Mouse (Mus musculus) v-Abl transformed pro-B cells (cell line): ENCODE data around the gene Cited4.

ENCODE experiments used
- in situ Hi-C, 2 experiments: fragments of 400-800 bp; cut with MboI; formaldehyde crosslinking; loops; one replicate each; pipeline ENCODE4 v1.15.1; 2025; ENCODE audit not compliant: unreplicated experiment in 2 of 2

Gene Cited4

DNA sequence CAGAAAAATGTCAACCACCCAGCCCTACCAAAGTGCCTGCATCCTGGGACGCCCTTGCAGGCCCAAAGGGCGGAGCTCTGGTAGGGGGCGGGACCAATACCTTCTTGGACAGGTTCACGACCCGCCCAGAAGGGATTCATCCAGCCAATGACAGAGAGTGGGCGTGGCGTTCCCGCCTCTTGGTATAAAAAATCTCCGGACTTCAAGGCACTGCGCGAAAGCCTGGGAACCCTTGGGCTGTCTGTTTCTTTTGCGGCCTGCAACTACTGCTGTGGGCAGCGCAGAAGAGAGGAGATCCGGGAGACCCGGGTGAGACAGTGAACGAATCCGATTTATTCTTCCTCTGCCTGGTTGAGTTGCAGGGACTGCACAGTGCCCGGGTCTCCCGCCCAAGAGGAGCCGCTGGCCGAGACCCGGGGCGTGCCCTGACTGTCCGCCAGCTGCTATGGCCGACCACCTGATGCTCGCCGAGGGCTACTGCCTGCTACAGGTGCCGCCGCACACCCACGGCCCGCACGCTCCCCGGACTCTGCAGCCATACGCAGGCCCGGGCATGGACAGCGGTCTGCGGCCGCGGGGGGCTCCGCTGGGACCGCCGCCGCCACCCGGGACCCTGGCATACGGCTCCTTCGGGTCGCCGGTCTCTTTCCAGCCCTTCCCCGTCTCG, at the start of gene Cited4:
TSS of gene Cited4 (plus strand) at position 215 of the 667 bp plus-strand sequence.
- in situ Hi-C loops: no loop called here

DNA sequence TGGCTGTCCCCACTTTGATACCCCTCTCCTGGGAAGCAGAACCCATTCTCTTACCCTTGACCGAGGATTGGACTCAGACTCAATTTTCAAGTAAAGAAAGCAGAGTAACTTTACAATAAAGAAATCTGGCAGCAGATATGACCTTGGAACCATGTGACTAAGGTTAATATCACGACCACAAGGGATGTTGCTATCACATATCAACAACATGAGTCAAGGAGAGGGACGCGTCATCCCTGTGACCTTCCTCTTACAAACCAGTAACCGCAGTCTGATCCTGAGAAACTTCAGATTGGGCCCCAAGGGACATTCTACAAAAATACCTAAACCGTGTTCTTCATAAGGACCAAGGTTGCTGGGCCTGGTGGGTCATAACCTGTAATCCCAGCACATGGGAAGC, 38.6 kb upstream of the Cited4 start:
- in situ Hi-C loops: loop anchor here in 1 of 2 experiments (25.0 kb wide), 1 partner anchor 1410 kb away; no protein-coding TSS in a partner anchor

- in situ Hi-C loops: loop anchor here in 1 of 2 experiments (25.0 kb wide), 1 partner anchor 1407 kb away; no protein-coding TSS in a partner anchor
Observed at GRCm38 (mm10) chr4:120630218-120630931, 36.0 kb upstream of the Cited4 start.

- in situ Hi-C loops: loop anchor here in 1 of 2 experiments (25.0 kb wide), 1 partner anchor 1405 kb away; no protein-coding TSS in a partner anchor
Observed at GRCm38 (mm10) chr4:120631828-120632227, 34.5 kb upstream of the Cited4 start.

DNA sequence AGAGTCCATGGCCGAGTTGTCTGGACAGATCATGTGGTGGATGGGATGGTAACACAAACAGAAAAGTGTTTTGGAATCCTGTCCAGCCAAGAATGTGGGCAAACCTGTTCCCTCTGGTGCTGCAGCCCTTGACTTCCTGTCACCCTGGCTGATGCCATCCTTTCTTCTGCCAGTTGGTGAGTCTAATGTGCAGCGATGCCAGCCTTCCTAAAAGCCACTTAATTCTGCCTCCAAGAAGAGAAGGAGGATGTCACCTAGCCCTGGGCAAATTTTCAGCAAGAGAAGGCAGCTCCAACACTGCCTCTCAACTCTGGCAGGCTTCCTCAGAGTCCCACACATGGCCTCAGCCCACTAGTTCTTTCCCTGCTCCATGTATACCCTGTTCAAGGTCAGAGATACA, 31.0 kb upstream of the Cited4 start:
- in situ Hi-C loops: loop anchor here in 1 of 2 experiments (25.0 kb wide), 1 partner anchor 1402 kb away; no protein-coding TSS in a partner anchor

DNA sequence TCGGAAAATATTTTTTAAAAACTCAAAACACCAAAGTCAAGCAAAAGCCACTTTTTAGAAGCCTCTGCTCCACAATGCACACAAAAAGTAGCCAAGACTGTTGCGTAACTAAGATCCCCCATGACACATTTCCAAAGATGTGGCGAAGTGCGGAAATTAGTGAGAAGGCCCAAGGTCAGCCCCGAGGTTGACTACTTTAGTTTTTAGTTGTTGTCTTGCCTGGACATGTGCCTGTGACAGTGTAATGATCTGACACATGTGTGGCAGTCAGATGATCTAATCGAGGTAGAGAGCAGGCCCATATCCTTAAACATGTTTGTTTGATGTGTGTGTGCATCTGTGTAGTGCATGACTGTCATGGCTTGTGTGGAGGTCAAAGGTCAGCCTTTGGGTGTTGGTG, 24.4 kb upstream of the Cited4 start:
- in situ Hi-C loops: loop anchor here in 1 of 2 experiments (25.0 kb wide), 1 partner anchor 1395 kb away; no protein-coding TSS in a partner anchor

DNA sequence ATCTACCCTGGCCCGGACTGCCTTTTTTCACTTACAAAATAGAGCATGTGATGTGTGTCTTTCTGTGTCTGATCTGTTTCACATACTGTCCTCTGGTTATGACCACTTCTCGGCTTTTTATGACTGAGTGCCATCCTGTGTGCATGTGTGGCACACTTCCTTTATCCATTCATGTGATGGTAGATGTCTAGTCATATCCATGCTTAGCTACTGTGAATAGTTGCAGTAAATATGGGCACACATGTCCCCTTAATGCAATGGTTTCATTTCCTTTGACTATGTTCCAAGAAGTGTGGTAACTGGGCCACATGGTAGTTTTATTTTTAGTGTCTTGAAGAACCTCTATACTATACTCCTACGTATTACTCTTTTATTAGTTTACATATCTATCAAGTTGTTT, 22.5 kb upstream of the Cited4 start:
- in situ Hi-C loops: loop anchor here in 1 of 2 experiments (25.0 kb wide), 1 partner anchor 1393 kb away; no protein-coding TSS in a partner anchor

GRCm38 (mm10) chr4:120649369-120650207, 16.8 kb upstream of the Cited4 start:
- in situ Hi-C loops: loop anchor here in 1 of 2 experiments (25.0 kb wide), 1 partner anchor 1388 kb away; no protein-coding TSS in a partner anchor

DNA sequence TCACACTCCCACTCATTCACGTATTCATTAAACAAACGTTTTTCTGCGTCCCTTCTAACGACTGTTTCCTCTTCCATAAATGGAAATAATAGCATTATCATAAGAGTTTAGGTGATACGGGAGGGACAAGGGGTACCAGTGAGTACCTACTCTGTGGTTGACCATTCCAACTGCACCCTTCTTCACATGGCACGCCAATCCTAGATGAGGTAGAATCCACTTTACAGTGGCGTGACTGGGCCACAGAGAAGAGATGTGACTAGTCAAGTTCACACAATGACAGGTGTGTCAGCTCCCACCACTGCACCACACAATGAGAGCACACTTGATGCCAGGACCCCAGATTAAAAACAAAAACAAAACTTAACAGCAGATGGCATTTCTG, 16.2 kb upstream of the Cited4 start:
- in situ Hi-C loops: no loop called here

DNA sequence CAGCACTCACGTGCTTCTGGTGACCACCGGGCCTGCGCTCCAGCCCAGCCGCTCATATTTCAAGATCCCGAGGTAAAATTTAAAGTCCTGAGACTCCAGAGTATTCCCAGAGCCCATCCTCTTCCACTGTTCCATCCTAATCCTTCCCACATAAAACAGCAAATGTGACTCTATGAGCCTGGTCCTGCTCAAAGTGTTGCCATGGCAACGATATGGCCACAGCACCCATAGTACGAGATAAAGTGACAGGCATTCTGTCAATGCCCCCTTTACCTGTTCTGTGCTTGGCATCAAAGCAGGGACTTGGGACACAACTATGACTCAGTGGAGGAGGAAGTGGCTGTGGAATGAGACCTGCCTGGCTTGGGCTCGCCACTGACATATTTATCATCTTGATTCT, 10.5 kb upstream of the Cited4 start:
- in situ Hi-C loops: no loop called here

DNA sequence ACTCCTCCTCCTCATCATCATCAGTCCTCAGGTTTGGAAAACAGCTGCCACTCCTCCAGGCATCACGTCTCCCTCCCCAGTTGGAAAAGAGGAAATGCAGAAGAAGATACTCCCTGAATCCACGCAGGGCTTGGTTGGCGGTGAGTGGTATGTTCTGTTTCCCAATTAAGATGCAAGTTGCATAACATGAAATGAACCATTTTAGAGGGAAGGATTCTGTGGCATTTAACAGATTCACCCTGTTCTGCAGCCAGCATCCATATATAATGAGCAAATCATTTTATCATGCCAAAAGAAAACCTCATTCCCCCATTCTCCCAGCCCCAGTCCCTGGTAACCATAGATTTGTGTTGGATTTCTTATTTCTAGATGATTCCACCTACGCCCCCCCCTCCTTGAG, 5.9 kb upstream of the Cited4 start:
- in situ Hi-C loops: no loop called here

DNA sequence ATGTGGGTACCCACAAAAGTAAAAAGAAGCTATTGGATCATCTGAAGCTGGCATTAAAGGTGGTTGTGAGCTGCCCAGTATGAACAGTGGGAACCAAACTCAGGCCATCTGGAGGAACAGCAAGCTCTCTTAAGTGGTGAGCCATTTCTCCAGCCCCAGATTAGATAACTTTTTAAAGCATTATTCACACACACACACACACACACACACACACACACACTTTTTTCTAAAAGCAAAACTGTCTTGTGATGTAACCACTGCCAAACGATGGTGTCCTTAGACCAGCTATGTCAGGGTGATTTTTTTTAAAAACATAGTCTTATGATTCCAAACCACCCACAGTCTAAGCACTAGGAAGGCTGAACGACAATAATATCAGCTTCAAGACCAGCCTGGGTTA, 1.8 kb upstream of the Cited4 start:
- in situ Hi-C loops: no loop called here

DNA sequence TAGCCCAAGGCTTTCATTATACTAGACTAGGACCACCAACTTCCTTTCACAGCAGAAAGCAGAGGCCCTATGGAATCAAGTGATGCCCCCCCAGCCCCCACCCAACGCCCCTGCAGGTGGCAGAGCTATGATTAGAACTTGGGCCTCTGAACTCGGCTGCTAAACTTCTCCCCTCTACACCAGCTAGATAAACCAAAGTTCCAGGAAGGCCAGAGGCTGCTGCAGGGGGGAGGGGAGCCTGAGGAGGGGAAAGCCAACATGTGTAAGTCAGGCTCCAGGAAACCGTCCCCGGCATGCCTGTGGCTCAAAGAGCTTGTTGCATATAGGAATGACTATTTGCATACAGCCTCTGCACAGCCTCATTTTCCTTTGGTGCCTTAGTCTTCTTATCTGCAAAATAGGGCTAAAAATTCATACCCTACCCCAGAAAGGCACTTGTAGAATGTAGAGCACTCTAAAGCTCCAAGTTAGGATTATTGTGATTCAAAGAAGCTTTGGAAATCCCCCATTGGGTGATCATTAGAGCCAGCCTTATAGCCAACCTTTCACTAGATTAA, 1.1 kb upstream of the Cited4 start:
- in situ Hi-C loops: no loop called here

- in situ Hi-C loops: no loop called here
Observed at GRCm38 (mm10) chr4:120665782-120666181, 590 bp upstream of the Cited4 start.

- in situ Hi-C loops: no loop called here
Observed at GRCm38 (mm10) chr4:120667045-120667501, 701 bp downstream of the Cited4 start.

DNA sequence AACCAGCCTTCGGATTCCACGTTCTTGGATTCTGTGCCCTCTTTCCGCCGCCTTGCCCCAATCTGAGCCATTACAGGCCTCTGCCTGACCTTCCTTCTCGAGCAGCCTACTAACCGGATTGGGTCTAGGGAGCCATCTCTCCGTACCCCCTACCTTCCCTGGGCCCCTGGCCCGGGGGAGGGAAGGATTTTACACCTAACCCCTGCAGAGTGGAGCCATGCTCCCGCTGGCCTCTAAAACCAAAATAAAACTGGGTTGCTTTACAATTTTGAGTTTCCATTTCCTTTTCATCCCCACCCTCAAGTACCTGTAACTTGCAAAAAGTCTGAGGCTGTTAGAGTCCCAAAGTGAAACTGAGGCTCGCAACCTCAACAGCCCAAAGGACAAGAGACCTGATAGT, 1.2 kb downstream of the Cited4 start:
- in situ Hi-C loops: no loop called here

- in situ Hi-C loops: no loop called here
Observed at GRCm38 (mm10) chr4:120668551-120668950, 2.2 kb downstream of the Cited4 start.

- in situ Hi-C loops: no loop called here
Observed at GRCm38 (mm10) chr4:120669585-120669984, 3.2 kb downstream of the Cited4 start.

GRCm38 (mm10) chr4:120671046-120671445, 4.7 kb downstream of the Cited4 start:
- in situ Hi-C loops: no loop called here

DNA sequence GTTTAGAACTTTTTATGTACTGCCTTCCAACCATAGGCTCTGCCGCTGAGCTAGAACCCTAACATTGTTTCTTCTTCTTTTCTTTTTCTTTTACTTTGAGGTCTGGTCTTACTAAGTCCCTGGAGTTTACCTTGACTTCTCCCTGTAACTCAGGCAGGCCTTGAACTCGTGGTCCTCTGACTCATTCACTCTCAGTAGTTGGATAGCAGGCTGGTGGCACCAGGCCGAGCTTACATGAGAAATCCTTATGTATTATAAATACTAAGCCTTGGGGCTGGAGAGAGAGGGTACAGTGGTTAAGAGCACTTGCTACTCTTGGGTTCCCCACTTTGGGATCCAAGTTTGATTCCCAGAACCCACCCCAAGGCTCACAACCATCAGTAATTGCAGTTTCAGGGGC, 7.2 kb downstream of the Cited4 start:
- in situ Hi-C loops: no loop called here
